Mouse (Mus musculus) heart, adult 8-10 months (tissue): ENCODE data around the gene Scube3. TPM values are rescaled to one million over a fixed set of nuclear protein-coding genes. Genes with fewer than 3 reads are reported as not detected.
A peak's percentile ranks its signal among the peaks of the same experiment; 100 is the strongest.
"Not testable (repeated sequence)": the region's sequence is repeated elsewhere in the genome, so short reads cannot be mapped to it uniquely, and the experiment has no call there.

ENCODE experiments used
- DNase-seq: peaks from one replicate; pipeline ENCODE4 v3.0.0; 2022; ENCODE audit warnings: low spot score
- total RNA-seq, 4 experiments: library from RNA; stranded (reverse); gene quantifications; 2 replicates each; pipeline ENCODE4 v1.2.4; 2022

Scube3 gene
- total RNA-seq, 4 experiments from 2014 or later = 0.28 to 0.80 (median 0.54) TPM

GRCm38 (mm10) chr17:28217721-28218649 lies 76.0 kb downstream of the Scube3 start:
- no peak for DNase-seq

DNA sequence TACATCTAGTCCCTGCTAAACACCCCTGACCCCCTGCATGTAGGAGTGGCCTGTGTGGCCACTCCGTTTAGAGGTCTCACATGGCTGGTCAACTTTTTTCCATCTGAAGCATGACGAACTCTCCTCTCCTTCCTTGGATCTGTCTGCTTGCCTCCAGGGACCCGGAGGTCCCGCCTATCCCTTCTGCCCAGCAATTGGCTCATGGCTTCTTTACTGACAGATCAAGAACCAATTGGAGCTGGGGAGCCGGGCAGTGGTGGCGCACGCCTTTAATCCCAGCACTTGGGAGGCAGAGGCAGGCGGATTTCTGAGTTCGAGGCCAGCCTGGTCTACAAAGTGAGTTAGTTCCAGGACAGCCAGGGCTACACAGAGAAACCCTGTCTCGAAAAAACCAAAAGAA lies 80.5 kb downstream of the Scube3 start:
- not testable (repeated sequence) for DNase-seq

DNA sequence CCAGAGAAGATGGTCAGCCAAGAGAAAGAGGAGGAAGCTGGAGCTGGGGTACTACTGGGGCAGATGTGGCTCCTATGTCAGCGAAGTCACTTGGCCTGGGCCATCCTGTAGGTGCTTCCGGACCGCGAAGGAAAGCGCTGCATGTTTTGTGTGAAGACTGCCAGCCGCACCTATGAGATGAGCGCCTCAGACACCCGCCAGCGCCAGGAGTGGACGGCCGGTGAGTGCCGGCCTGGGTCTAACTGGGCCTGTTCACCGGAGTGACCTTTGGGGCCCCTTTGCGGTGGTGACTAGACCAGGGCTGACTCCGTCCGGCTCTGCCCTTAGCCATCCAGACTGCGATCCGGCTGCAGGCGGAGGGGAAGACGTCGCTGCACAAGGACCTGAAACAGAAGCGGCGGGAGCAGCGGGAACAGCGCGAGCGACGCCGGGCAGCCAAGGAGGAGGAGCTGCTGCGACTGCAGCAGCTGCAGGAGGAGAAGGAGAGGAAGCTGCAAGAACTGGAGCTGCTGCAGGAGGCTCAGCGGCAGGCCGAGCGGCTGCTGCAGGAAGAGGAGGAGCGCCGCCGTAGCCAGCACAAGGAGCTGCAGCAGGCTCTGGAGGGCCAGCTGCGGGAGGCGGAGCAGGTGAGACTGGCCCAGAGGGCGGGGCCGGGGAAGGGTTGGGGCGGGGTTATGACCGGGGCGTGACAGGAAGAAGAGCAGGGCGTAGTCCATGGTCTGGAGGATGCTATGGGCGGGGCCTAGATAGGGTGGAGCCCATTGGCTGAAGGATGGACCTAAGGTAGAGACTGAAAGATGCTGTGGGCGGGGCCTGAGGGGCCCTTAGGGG lies 81.8 kb downstream of the Scube3 start:
- peak; percentile 91 for DNase-seq

Other genes starting within 250 kb of the Scube3 start
- 10 to 100 TPM; 52.9 to 62.0 (median 57.6) TPM for gene Anks1, start 232.8 kb upstream of the Scube3 start, total RNA-seq
- 10 to 100 TPM; 22.9 to 24.7 (median 23.4) TPM for gene Taf11, start 232.3 kb upstream of the Scube3 start, total RNA-seq
- under 1 TPM in 1 of 4 experiments, not detected in 3; 0.24 TPM for gene Tcp11, start 61.5 kb upstream of the Scube3 start, total RNA-seq
- gene Zfp523, start 35.0 kb downstream of the Scube3 start, total RNA-seq = 10 to 100 TPM; 12.2 to 18.5 (median 14.2) TPM
- 1 to 10 TPM; 2.5 to 4.0 (median 3.6) TPM for gene Def6, start 65.6 kb downstream of the Scube3 start, total RNA-seq
- gene Ppard, start 90.6 kb downstream of the Scube3 start, total RNA-seq = 10 to 100 TPM; 32.4 to 33.8 (median 33.1) TPM
- 10 to 100 TPM in 3 of 4 experiments, 1 to 10 TPM in 1; 9.2 to 15.2 (median 12.3) TPM for gene Fance, start 171.4 kb downstream of the Scube3 start, total RNA-seq
- 100 to 1,000 TPM; 377 to 423 (median 382) TPM for gene Rpl10a, start 186.3 kb downstream of the Scube3 start, total RNA-seq
- 10 to 100 TPM in 3 of 4 experiments, 1 to 10 TPM in 1; 8.4 to 15.6 (median 11.7) TPM for gene Tead3, start 208.7 kb downstream of the Scube3 start, total RNA-seq
- not detected for gene Tulp1, start 223.1 kb downstream of the Scube3 start, total RNA-seq